Mouse (Mus musculus) midbrain, postnatal 0 days (tissue): Measurements from ENCODE around the gene Ift81. TPM values are rescaled to one million over a fixed set of nuclear protein-coding genes. Genes with fewer than 3 reads are reported as not detected.
A peak's percentile ranks its signal among the peaks of the same experiment; 100 is the strongest.
"Not testable (repeated sequence)": the region's sequence is repeated elsewhere in the genome, so short reads cannot be mapped to it uniquely, and the experiment has no call there.

Experiments
- ATAC-seq: fragments of 200-750 bp; cut with Nextera tagmentation; 2 replicates; pipeline ENCODE4 v1.8.0; 2017; ENCODE audit warnings: moderate number of reproducible peaks, mild to moderate bottlenecking, moderate TSS enrichment, moderate library complexity; ENCODE audit not compliant: low FRiP score
- DNase-seq: peaks from one replicate; pipeline ENCODE4 v3.0.0-alpha.2; 2015; ENCODE audit warnings: low spot score
- H3K27ac ChIP-seq: fragments of 300-500 bp; sonication (generic); 2 replicates; pipeline ENCODE4 v1.5.1; 2014; ENCODE audit warnings: low read depth, mild to moderate bottlenecking, low read length, mixed read lengths
- H3K27me3 ChIP-seq: fragments of 300-500 bp; sonication (generic); 2 replicates; pipeline ENCODE4 v1.6.1; 2014; ENCODE audit warnings: low read length, control low read depth, mixed read lengths; ENCODE audit not compliant: insufficient read depth
- H3K36me3 ChIP-seq: fragments of 300-500 bp; sonication (generic); 2 replicates; pipeline ENCODE4 v1.6.1; 2014; ENCODE audit warnings: low read length, control low read depth, mixed read lengths; ENCODE audit not compliant: insufficient read depth
- H3K4me1 ChIP-seq: fragments of 300-500 bp; sonication (generic); 2 replicates; pipeline ENCODE4 v1.6.1; 2014; ENCODE audit warnings: mild to moderate bottlenecking, control low read depth, antibody characterized with exemption, low read length, mixed read lengths; ENCODE audit not compliant: insufficient read depth
- H3K4me2 ChIP-seq: fragments of 300-500 bp; sonication (generic); 2 replicates; pipeline ENCODE4 v1.6.1; 2014; ENCODE audit warnings: low read depth, mild to moderate bottlenecking, low read length, mixed read lengths; ENCODE audit not compliant: poor library complexity, severe bottlenecking
- H3K4me3 ChIP-seq: fragments of 300-500 bp; sonication (generic); 2 replicates; pipeline ENCODE4 v1.5.1; 2014; ENCODE audit warnings: low read depth, mild to moderate bottlenecking, low read length, moderate library complexity
- H3K9ac ChIP-seq: fragments of 300-500 bp; sonication (generic); replicated peaks from 2 replicates; pipeline ENCODE4 v1.6.1; 2014; ENCODE audit warnings: mild to moderate bottlenecking, low read length, moderate library complexity, mixed read lengths; ENCODE audit not compliant: poor library complexity, severe bottlenecking
- H3K9me3 ChIP-seq: fragments of 300-500 bp; sonication (generic); 2 replicates; pipeline ENCODE4 v1.6.1; 2016; ENCODE audit warnings: low read length, control low read depth
- CTCF ChIP-seq: IDR thresholded peaks from 2 replicates; pipeline ENCODE4 v1.5.1; 2016; ENCODE audit warnings: antibody characterized with exemption, mild to moderate bottlenecking
- WGBS: fragments of 180-500 bp; shearing (Covaris S2); extraction: QIAGEN DNeasy Blood & Tissue Kit; methylation state at CpG from one replicate; pipeline ENCODE4 v1.1.7; 2014; 5-methylcytosine and 5-hydroxymethylcytosine counted together
- polyA plus RNA-seq: library from polyadenylated mRNA; unstranded; fragments of >200 nt; fragmentation: Nextera tagmentation; extraction: Ambion mirVana; gene quantifications from 2 replicates; pipeline ENCODE4 v1.2.1, GENCODE M21; 2015
- total RNA-seq: library from RNA; depleted of rRNA; stranded (reverse); fragments of >200 nt; gene quantifications from 2 replicates; pipeline ENCODE4 v1.2.3, GENCODE M21; 2014

Gene Ift81
- total and polyA plus RNA-seq, 2 experiments from 2014 or later = 35.1 to 71.9 TPM

GRCm38 (mm10) chr5:122652506-122652905, 38.2 kb upstream of the Ift81 start:
- 67% methylated on average over 7 of the region's 7 CpGs for WGBS
- no peak for DNase-seq
- no peak for ATAC-seq
- H3K9ac ChIP-seq = no peak overlapping the region
- no peaks in the 10 kb centered on the region for H3K36me3 ChIP-seq
- H3K9me3 ChIP-seq = no peaks in the 10 kb centered on the region
- H3K4me3 ChIP-seq = no peak overlapping the region
- peaks cover 10% of the 10 kb centered on the region; the same call in 1 of the 2 replicates for H3K4me1 ChIP-seq
- no peak overlapping the region for H3K4me2 ChIP-seq
- no peaks in the 10 kb centered on the region for H3K27me3 ChIP-seq
- TF ChIP-seq CTCF = no peak
- 0 out of 2 replicates have a peak overlapping the region, but pooled peaks have one; percentile 68 for H3K27ac ChIP-seq

DNA sequence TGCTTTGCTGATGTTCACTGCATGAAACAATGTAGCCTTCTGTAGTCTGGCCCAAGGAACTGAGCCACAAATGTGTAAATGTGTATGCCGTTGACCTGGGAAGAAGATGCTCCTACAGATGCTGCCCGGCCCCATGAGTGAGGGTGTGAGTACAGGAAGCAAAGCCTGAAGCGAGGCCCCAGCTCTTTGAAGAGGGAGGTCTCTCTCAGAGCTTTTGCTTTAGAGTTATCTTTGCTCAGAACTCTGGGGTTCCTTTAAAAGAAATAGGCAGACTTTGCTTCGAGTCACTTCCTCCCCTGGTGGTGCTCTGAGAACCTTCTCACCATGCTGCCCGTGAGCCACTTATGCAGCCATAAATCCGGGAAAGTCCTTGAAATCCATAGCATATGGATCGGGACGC, 35.8 kb upstream of the Ift81 start:
- Histone ChIP-seq H3K27ac (no peak overlapping the region), H3K9me3 (no peaks in the 10 kb centered on the region), H3K4me3 (no peak overlapping the region), H3K9ac (no peak overlapping the region), H3K36me3 (no peaks in the 10 kb centered on the region), H3K4me1 (peaks cover 10% of the 10 kb centered on the region; the same call in 1 of the 2 replicates), H3K4me2 (no peak overlapping the region), H3K27me3 (no peaks in the 10 kb centered on the region)
- no peak for ATAC-seq
- WGBS = 89% methylated on average over 8 of the region's 8 CpGs
- TF ChIP-seq CTCF = no peak
- DNase-seq = no peak

- no peak for DNase-seq
- no peaks in the 10 kb centered on the region for H3K9me3 ChIP-seq
- H3K27ac ChIP-seq = no peak overlapping the region
- ATAC-seq = no peak
- H3K27me3 ChIP-seq = no peaks in the 10 kb centered on the region
- no peak for TF ChIP-seq CTCF
- H3K9ac ChIP-seq = no peak overlapping the region
- H3K4me3 ChIP-seq = no peak overlapping the region
- H3K36me3 ChIP-seq = no peaks in the 10 kb centered on the region
- 81% methylated on average over 8 of the region's 8 CpGs for WGBS
- no peak overlapping the region for H3K4me2 ChIP-seq
- peaks cover 6% of the 10 kb centered on the region; the same call in 1 of the 2 replicates for H3K4me1 ChIP-seq
Measured at GRCm38 (mm10) chr5:122649264-122649663, 34.9 kb upstream of the Ift81 start.

GRCm38 (mm10) chr5:122647952-122648374, 33.6 kb upstream of the Ift81 start:
- H3K36me3 ChIP-seq, H3K4me2 ChIP-seq, H3K9me3 ChIP-seq, H3K9ac ChIP-seq, ATAC-seq, DNase-seq, H3K27ac ChIP-seq, H3K4me3 ChIP-seq, H3K27me3 ChIP-seq, H3K4me1 ChIP-seq: not testable (repeated sequence)
- WGBS = 96% methylated on average over 14 of the region's 14 CpGs

DNA sequence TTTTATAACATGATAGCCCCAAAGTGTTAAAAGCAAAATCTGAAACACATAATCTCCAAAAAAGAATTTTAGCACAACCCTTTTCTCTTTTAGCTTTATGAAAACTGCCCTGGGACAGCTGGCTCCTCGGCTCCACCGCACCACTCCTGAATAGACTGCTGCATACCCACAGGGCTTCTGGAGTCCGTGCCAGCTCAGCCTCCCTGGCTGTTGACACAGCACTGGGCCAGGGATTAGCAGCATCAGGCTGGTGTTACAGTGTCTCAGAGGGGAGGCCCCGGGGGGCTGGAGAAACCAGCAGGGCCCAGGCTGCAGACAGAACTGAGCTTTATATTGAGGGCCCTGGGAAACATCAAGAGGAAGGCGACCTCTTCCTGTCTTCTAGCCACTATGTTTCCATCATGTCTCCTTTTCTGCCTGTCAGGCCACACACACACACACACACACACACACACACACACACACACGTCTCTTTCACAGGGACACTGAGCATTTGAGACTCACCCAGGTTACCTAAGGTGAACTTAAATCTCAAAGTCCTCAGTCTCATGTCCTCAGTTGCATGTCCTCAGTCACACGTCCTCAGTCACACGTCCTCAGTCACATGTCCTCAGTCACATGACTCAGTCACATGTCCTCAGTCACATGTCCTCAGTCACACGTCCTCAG, 33.1 kb upstream of the Ift81 start:
- no peak for TF ChIP-seq CTCF
- no peaks in the 10 kb centered on the region for H3K9me3 ChIP-seq
- no peaks in the 10 kb centered on the region; the same call in 1 of the 2 replicates for H3K4me1 ChIP-seq

GRCm38 (mm10) chr5:122646050-122646449, 31.7 kb upstream of the Ift81 start:
- DNase-seq (no peak), ATAC-seq (no peak)
- no peaks in the 10 kb centered on the region for H3K9me3 ChIP-seq
- no peaks in the 10 kb centered on the region; the same call in 1 of the 2 replicates for H3K4me1 ChIP-seq
- TF ChIP-seq CTCF = no peak
- H3K4me3 ChIP-seq = no peak overlapping the region
- no peak overlapping the region for H3K9ac ChIP-seq
- H3K27ac ChIP-seq = no peak overlapping the region
- H3K27me3 ChIP-seq = no peaks in the 10 kb centered on the region
- 87% methylated on average over 11 of the region's 11 CpGs for WGBS
- no peak overlapping the region for H3K4me2 ChIP-seq
- H3K36me3 ChIP-seq = no peaks in the 10 kb centered on the region

More for the DNA sequence above, 33.1 kb upstream of the Ift81 start:
- Histone ChIP-seq H3K27ac (no peak overlapping the region), H3K27me3 (no peaks in the 10 kb centered on the region), H3K4me3 (no peak overlapping the region), H3K4me2 (no peak overlapping the region), H3K9ac (no peak overlapping the region), H3K36me3 (no peaks in the 10 kb centered on the region)
- WGBS = 45% methylated on average over 9 of the region's 9 CpGs
- ATAC-seq (no peak), DNase-seq (peak; percentile 16)
